Mouse (Mus musculus) fibroblast of lung, adult 2 months (primary cell): Measurements from ENCODE around the gene Grasp.
A peak's percentile ranks its signal among the peaks of the same experiment; 100 is the strongest.

Source experiments
- DNase-seq: peaks from one replicate; pipeline ENCODE4 v3.0.0-alpha.2; 2011; ENCODE audit warnings: low read depth

Grasp gene

DNA sequence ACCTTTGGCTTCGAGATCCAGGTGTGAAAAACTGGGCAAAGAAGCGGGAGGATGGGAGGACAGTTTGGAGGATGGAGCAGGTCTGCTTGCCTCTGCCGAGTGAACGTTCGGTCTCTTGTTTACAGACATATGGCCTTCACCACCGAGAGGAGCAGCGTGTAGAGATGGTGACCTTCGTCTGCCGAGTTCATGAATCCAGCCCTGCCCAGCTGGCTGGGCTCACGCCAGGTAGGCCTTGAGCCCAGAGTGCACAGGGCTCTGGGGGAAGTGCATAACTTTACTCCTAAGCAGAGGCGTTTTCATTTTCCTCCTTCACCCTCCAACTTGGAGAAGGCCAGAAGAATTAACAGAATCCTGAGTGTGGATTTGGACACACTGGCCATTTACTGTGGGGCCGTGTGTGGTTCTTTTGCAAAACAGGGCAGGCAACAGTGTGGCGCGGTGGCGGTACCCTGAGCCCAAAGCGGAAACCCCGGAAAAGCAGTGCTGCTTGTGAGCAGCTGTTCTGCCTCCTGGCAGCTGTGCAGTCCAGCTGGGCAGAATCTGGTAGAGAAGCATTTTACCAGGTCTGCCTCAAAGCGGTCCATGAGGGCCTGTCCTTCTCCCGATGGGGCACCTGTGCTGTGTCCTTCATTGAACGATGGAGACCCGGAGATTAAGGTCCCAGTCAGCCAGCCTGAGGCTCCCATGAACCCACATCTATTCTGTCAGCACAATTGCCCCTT is 5.0 kb downstream of the Grasp start:
- DNase-seq = no peak

DNA sequence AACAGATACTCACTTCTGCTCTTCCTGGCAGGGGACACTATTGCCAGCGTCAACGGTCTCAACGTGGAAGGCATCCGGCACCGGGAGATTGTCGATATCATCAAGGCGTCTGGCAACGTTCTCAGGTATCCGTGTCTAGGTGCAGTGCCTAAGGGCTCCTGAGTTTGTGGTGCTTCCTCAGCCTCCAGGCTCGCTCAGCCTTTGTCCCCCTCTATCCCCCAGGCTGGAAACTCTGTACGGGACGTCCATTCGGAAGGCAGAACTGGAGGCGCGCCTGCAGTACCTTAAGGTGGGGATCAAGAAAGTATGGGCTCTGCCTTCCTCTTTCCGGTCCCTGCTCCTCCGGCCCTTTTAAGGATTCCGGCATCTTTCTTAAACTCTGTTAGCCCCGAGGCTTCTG is 6.5 kb downstream of the Grasp start:
- no peak for DNase-seq

DNA sequence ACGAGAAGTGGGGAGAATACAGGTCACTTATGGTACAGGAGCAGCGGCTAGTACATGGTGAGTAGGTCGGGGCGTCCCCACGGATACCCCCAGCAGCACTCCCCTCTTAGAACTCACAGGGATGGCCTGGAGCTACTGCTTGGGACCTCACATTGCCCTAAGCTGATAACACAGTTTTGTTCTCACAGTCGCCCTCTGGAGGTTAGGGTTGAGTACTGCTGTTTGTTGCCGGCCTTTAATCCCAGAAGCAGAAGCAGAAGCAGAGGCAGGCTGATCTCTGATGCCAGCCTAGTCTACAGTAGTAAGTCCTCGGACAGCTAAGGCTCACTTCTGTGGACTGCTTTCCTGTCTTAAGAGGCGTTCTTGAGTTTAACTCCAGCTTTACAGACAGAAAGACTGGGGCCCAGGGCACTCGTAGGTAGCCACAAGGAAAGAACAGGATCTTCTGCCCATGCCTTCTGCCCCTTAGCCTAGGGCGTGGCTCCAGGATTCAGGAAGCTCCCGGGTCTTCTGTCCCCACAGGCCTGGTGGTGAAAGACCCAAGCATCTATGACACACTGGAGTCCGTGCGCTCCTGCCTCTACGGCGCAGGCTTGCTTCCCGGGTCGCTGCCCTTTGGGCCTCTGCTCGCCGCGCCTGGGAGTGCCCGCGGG is 7.1 kb downstream of the Grasp start:
- no peak for DNase-seq

DNA sequence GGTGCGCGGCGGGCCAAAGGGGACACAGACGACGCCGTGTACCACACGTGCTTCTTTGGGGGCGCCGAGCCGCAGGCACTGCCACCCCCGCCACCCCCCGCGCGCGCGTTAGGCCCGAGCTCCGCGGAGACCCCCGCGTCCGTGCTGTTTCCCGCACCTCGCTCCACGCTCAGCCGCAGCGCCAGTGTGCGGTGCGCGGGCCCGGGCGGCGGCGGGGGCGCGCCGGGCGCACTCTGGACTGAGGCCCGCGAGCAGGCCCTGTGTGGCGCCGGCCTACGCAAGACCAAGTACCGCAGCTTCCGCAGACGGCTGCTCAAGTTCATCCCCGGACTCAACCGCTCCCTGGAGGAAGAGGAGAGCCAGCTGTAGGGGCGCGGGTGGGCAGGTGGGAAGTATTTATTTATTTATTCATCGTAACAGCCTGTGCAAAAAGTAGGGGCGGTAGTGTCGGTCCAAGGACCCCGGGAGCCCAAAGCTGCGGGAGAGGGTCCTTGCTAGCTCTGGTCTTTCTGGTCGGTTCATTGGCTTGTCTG is 7.7 kb downstream of the Grasp start:
- DNase-seq = no peak

DNA sequence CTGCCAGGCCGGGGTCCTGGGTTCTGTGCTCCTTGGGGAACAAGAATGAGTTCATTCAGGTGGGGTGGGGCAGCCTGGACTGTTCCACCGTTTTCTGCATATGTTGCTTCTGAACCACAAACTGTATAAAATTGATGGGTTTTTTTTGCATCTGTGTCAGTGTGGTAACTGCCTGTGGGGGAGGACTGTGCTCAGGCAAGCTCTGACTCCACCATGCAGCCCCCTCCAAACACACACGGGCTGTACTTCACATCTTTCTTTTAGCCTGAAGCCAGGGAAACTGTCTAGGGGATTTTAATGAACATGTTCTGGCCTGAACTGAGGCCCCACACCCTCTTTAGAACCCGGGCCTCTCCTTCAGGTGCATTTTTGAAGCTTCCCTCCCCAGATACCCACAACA is 8.6 kb downstream of the Grasp start:
- DNase-seq = no peak

DNA sequence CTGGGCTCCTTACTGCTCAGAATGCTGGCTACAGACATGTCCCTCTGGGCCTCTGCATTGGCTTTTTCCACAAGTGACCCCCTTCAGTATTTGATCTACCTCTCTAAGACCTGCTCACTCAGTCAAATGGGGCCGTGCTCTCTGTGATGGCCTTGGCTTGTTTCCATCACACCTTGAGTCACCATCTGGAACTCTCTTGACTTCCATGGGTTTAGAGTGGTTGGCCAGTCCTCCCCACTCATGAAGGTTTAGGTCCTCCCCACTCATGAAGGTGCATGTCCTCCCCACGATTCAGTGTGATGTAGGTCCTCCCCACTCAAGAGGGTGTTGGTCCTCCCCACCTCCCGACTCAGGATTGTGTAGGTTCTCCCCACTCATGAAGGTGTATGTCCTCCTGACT is 9.2 kb downstream of the Grasp start:
- no peak for DNase-seq

DNA sequence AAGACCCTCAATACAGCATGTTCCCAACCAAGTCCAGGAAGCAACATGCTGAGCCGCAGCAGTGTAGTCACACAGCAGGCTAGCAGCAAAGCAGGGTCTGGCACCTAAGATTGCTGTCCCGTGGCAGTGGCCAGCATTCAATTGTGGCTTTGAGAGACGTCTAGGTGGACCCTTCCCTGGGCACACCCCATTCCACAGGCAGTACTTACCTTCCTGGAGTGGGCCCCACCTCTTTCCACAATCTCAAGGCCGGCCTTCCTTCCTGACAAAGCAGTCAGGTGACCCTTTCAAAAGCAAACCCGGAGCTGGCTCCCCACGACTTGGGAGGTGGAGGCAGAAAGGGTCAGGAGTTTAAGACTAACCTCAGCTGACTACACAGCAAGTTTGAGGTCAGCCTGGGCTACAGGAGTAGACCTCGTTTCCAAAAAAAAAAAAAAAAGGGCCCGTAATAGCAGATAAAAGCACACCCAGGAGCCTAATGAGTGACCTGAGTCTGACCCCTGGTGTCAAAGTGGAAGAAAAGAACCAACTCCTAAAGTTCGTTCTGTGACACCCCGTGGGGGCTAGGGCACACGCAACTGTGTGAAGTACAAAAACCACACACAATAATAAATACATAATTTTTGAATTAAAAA is 9.8 kb downstream of the Grasp start:
- DNase-seq = no peak

DNA sequence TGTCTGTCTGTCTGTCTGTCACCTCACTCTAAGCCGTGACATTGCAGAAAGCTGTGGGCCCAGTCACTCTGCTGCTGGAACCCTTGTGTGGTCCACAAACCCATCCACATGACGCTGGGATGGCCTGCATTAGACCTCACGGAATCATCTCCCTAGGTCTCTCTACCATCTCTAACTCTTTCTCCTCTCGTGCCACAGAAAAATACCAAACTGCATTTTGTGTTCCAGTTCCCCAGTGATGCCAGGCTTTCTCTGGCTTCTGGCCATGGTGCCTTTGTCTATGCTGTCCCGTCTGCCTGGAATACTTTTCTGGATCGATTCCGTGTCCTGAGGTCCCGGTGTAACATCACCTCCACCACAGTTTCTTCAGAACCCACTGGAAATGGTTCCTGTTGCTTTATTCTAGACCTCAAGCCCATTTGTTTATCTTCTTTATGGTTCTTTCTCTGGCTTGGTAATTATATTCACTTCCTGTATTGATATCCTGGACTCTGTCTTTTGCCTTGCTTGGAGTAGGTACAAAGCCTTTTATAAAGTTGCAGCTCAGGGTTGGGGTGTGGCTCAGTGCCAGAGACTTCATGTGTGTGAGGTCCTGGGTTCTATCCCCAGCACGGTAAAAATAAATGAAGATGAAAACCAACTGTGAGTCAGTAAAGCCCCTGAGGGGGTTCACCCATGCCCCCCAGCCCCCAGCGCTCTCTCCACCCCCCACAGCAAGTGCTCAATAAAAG is 10.8 kb downstream of the Grasp start:
- DNase-seq = no peak

DNA sequence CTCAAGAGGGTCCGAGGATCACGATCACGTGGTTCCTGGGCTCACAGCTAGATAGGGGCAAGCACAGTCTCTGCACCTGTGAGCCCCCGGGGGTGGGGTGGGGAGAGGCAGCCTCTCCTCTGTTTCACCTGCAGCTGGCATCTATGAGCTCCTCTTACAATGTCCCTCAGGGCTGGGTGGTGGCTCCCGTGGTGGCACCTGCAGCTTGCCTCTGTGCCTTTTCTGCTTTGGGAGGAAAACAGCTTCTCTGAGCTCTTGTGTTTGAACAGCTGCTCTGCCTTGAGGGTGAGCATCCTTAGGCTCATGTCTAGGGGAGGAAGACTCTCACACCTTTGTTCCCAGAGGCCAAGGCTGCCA is 11.3 kb downstream of the Grasp start:
- no peak for DNase-seq

DNA sequence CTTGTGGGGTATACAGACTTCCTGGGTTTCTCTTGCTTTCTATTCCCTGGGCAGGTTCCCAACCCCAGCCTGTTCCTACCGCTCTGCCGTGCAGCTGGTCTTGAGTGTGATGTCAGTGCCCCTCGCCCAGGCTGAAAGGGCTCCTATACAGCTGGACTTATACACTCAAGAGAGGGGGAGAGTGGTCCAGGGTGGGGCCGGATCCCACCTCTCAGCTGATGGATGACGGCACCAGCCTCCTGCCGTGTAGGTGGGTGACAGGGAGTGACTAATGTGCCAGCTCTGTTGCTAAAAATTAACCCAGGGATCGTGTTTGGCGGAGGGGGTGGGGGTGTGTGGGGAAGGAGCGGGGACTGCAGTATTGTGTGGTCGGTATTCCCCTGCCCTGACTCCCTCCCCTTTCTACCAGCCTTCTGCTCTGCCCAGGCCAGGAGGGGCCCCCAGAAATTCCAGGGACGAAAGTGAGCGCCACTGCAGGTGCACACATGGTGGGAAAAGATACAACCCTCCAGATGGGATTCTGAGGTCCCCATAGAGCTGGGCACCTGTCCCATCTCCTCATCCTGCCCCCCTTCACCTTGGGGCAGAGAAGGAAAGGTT is 11.8 kb downstream of the Grasp start:
- DNase-seq = no peak

DNA sequence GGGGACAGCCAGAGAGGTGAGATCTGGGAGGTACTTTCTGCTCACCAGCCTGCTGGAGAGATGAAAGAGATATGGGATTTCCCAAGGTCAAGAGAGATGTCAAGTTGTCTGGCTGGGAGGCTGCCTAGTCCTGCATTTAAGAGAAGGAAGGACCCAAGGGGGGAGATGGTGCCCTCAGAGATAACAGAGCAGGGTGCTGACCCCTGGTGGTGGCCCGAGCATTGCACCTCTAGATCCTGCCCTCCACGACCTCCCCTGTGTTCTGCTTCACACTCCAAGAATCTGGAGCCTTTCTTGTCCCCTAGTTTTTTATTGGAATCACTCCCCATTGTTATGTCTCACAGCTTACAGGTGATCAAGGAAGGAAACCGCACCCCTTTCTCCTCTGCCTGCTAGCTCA is 12.9 kb downstream of the Grasp start:
- no peak for DNase-seq

DNA sequence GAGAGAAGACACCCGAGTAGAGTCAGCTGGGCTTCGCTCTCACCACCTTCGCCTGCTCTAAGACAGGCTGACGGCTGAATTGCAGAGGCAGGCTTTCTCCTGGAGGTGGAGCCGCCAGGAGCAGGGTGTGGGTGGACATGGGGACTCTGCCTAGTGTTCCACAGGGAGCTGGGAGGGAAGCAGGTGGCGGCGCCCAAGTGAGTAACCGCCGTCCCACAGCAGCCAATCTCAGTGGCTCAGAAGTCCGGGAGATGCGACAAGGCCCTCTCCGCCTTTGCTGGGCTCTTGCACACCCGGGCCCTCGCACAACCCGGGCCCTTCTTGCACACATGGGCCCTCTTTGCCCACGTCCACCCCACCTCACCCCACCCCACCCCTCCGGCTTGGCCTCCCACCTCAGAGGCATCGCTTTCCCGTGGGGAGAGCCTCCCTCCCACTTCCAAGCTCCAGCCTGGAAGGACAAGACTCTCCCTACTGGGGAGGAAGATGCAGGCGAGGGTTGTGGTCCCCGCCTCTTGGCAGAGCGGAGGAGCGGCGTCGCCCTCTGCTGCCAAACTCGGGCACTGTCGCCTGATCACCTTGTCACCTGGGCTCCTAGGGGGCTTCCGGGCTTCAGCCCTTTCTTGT is 15.0 kb downstream of the Grasp start:
- no peak for DNase-seq

DNA sequence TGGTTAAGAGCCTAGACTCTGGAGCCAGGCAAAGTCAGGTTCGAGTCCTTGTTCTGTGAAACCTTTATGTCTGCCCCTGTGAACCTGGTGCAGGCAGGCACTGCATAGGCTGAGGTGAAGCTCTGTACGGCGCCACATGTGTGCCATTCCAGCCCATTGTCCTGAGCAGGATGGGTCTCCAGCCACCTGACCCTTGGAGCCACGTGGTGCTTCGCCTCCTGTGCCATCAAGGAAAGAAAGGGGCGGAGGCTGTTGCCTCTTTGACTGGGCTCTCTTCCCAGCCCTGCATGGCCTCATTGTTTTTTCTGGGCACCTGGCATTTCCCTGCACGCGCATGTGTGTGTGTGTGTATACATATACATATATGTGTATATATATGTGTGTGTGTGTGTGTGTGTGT is 15.8 kb downstream of the Grasp start:
- no peak for DNase-seq

DNA sequence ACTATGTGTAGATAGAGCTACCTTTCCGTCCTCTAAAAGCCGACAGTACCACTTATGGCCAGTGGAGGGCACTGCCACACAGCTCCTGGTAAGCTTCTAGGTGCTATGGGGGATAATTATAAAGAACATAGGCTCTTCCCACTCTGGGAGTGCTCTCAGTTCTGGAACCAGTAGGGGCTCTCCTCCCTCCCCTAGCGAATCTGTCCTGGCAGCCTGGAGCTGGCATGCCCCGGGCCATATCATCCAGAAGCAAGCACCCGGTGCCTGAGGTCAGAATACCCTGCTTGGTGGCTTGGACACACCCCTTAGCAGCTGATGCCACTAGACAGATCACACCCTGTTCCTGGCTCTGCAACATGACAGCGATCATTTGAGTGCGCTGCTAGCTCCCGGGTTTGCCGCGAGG is 16.8 kb downstream of the Grasp start:
- no peak for DNase-seq

DNA sequence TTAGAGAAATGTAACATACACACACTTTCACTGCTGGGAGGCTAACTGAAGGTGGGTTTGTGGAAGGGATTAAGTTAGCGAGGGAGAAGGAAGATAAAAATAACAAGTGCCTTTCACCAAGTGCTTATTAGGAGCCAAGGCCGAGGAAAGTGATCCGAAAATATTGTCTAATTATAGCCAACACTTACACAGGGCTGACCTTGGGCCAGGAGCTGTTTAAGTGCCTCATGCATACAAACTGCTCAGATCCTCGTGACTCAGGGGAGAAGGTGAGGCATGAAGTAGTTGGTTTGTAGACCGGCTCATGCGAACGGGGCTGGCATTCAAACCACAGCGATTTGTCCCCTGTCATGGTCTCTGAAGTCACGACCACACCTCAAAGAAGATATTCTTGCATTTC is 17.2 kb downstream of the Grasp start:
- no peak for DNase-seq

DNA sequence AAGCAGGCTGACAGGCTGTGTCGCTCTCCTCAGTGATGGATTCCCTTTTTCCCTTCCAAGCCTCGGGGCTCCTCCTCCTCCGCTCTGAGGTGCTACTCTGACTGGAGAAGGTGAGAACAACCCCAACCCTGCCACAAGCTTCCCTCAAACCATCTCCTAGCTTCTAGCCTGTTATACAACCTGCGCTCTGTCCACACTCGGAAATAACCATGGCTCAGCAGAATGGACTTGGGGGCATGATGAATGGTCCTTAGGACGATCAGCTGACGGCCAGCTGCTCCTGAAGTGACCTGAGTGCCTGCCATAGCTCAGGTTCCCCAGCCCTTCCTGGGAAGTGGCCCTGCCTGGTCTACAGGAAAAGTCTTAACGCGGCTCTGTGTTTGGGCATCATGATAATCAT is 17.9 kb downstream of the Grasp start:
- no peak for DNase-seq

DNA sequence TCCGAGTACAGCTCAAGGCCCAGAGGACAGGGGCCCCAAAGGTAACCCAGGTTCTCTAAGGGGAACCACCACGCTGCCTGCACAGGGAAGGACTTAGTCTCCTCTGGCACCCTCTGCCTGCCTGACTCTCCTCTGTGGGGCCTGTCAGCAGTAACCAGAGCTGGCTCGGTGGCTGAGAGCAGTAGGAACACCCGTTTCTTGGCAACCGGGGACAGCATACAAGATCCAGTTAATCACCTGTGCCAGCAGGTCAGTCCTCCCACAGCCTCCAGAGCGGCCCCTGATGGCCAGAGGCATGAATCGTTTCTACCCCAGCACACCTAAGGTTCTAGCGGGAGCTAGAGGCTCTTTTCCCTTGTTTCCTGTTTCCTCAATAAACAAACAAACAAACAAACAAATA is 18.7 kb downstream of the Grasp start:
- no peak for DNase-seq

DNA sequence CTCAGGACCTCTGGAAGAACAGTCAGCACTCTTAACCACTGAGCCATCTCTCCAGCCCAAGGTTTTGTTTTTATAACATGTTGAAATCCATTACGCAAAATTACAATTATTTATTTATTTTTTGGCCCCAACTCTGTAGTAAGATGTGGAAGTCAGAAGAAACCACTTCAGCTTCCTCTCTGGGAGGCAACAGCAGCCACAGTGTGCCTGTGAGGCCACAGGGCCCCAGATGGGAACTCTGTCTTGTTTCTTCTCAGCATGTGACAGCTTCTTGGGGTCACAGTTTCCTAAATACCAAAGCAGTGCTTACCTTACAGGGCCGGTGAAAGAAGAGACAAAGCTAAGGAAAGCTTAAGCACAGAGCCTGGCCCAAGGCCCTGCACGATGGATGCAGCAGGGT is 20.0 kb downstream of the Grasp start:
- no peak for DNase-seq

DNA sequence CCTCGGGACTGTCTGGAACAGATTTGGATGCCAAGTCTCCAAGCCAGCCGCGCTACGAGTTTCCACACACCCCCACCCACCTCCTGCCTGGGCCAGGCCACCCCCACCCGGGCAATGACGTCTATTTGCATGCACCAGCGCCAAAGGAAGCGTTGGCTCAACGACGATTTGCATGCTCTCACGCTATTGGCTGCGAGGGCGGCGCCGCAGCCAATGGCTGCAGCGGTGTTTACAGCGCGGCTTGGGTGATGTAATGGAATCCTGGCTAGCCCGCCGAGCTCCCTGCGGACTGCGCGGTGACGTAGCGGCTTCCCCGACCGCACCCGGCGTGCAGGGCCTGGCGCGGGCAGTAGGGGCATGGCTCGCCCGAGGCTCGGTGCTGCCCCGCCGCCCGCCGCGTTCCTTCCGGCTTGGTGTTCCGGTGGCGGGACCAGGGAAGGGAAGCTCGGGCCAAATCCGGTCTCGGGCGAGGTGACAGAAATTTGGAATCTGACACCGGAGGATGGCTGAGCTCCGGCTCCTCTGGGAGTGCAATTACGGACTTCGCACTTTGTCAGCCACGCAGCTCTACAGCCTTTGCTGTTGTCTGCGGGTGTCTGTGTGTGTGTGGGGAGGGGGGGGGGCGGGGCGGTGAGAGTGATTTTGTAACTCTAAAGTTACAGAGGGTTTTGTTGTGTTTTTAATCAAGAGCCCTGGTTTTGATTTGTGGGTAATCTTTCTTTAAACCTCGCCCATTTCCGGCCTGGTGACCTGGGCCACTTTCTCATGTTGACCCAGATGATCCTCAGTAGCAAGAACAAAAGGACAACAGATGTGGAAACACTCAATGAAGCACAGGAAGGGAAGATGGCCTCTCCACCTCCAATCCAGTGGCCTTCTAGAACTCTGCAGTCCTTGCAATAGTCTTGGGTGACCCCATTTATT is 22.5 kb downstream of the Grasp start:
- DNase-seq = peak; percentile 97

DNA sequence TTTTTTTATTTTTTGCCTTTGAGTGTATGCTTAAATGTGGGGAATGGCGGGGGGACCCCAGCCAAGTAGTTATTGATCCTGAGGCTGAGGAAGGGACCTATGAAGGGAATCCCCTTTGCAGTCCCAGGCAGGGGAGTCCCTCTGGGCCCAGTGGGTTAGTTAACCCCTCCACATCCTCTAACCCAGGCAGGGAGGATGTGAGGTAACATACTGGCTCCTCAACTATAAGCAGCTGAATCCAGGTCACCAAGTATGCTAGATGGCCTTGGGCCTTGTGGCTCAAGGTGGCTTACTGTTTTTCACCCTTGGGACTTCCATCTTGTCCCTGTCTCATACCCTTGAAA is 23.1 kb downstream of the Grasp start:
- no peak for DNase-seq
